Mouse (Mus musculus) small intestine, adult 2 months (tissue): ENCODE measurements around the gene Gm21962.

Experiments used
- CTCF ChIP-seq: fragments of 200-500 bp; IDR thresholded peaks from 2 replicates; pipeline ENCODE4 v1.5.1; 2012; ENCODE audit warnings: low read depth, mild to moderate bottlenecking, control low read depth, inconsistent platforms, low read length, moderate library complexity, mixed read lengths; ENCODE audit not compliant: insufficient replicate concordance, insufficient read length; ENCODE audit errors: extremely low read depth
- POLR2A ChIP-seq: fragments of 200-500 bp; IDR thresholded peaks from 2 replicates; pipeline ENCODE4 v1.6.1; 2012; ENCODE audit warnings: low read depth, mild to moderate bottlenecking, control low read depth, inconsistent platforms, low read length, moderate library complexity

- TF ChIP-seq POLR2A (no peak), CTCF (no peak)
These were observed 22.2 kb upstream of the Gm21962 start for GRCm38 (mm10) chr3:137649112-137649511.
